Mouse (Mus musculus): ENCODE data around the gene Gstp2.

DNA sequence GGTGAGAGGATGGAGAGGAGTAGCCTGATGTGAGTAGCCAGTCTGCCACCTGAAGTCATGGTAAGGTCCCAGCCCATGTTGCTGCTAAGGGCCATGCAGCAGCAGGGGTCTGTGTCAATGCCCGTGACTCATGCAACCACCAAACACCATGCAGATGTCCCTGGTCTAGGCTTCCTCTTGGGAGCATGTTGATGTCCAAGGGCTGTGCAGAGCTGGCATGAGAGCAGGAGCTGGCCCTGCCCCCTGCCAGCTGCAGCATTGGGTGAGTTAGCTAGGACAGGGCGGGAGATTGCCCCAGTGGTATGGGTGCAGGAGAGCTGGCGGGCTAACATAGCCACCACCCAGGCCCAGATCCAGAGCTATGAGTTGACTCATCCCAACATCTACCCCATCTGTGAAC is 44.6 kb upstream of the Gstp2 start:
- TF ChIP-seq GATA1 (IDR thresholded peaks at IDR 0.05; ENCODE audit: low read length) (no peak), TAL1 (IDR thresholded peaks at IDR 0.05; ENCODE audit: low read length) (no peak)
